Mouse (Mus musculus) spleen, adult 10 weeks (tissue): ENCODE data around the gene 4931429L15Rik. TPM values are rescaled to one million over a fixed set of nuclear protein-coding genes. Genes with fewer than 3 reads are reported as not detected.

Experiments used
- polyA plus RNA-seq: library from polyadenylated mRNA; stranded (reverse); fragments of 350-450 nt; fragmentation: Illumina TruSeq; extraction: RNeasy Lipid Tissue Mini Kit (QIAGEN cat#74804); gene quantifications from one replicate; pipeline ENCODE4 v1.2.3, GENCODE M21; 2015; ENCODE audit warnings: low replicate concordance; ENCODE audit not compliant: insufficient read depth

4931429L15Rik gene
- not detected for polyA plus RNA-seq

DNA sequence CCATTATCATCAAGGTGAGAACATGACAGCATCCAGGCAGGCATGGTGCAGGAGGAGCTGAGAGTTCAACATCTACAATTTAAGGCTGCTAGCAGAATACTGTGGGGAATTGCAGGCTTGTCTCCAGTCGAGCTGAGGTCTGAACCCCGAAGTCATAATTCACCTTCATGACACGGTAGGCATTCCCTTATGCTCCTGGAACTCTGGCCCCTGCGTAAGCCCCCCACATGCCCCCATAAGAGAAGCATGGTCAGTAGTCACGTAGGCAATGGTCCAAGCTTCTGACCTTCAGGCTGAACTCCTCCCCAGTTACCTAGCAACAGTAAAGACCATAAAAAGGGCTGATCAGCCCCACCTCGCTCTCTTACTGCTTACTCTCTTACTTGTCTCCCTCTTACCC, at the start of gene 4931429L15Rik:
4931429L15Rik (minus strand) TSS at position 101 of the 400 bp plus-strand sequence.

DNA sequence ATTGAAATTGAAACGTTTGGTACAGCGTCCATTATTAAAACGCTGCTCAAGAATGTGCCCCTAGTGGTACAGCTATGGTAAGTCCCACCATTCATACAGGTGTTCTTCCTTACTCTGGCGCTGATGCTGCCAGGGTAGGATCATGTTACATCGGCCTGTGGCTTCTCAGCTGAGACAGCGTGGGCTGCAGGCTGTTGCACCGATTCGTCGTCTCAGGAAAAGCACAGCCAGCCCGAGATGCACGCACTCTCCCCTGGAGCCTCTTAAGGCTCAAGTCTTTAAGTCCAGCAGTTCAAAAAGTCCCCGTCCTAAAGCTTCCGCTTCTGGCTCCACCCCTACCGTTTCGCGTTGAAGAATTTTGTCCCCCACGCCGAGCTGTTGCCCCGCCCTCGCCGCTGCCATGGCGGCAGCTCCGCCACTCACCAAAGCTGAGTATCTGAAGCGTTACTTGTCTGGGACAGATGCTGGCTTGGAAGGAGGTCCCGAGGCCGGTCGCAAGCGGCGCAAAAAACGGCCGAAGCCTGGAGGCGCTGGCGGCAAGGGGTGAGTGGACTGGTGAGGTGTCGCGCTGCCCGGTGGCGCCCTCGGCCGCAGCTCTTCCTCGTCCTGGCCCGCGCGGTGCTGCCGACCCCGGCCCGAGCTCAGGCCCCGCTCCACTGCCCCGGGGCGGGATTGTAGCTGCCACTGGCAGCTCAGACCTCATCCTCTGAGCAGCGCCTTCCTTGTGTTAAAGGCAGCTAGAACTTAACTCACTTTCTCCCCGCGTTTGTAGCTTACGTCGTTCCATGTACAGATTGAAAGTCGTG, 37.0 kb downstream of the 4931429L15Rik start, which contains the start of gene Bud13:
Bud13 (plus strand) TSS at position 378 of the 806 bp plus-strand sequence.

DNA sequence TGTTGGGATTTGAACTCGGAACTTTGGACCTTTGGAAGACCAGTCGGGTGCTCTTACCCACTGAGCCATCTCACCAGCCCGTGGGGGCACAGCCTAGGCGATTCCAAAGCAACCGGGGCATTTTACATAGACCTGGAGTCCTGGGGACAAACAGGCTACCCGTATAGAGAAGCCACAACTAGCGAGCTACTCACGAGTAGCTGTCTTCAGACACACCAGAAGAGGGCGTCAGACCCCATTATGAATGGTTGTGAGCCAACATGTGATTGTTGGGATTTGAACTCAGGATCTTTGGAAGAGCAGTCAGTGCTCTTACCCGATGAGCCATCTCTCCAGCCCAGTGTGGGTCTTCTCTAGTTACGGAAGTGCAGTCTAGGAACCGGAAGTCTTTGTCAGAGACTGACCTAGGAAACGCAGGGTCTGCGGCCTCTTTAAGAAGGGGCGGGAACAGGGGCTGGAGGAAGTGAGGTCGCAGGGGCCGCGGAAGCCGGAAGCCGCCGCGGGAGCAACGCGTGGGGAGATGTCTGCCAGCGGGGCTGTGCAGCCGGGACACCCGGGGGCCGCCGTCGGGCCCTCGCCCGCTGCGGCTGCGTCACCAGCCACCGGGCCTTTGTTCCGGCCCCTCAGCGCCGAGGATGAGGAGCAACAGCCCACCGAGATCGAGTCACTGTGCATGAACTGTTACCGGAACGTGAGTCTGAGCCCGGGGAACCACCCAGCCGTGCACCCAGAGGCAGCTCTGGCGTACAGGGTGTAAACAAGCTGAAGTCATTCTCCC, 46.9 kb downstream of the 4931429L15Rik start, which contains the start of gene Zpr1:
Zpr1 (plus strand) TSS at position 388 of the 778 bp plus-strand sequence.

DNA sequence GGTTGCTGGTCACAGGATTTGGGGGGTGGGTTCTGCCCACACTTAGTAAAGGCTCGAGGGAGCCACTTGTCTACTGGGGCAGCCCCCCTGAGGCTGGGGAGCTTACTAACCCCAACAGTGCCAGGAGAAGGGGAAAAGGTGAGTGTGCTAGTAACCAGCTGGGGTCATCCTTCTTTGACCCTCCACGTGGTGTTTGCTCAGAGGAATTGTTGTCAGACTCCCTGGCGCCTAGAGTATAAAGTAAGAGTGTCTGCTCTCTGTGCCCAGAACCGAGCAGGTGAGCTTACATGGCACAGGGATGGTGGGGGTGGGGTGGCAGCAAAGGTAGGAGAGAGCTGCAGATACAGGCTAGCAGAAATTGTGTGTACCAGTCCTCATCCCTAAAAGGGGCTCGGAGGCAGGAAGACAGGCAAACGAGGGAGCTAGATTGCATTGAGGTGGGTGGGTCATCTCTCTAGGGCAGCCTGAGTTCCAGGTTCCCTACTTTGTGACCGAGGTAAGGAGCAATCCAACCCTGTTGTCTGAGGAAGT, 51.4 kb downstream of the 4931429L15Rik start, which contains the start of gene Apoa5:
Apoa5 (plus strand) TSS at position 291 of the 531 bp plus-strand sequence.

Other genes starting within 250 kb of the 4931429L15Rik start
- gene Apoa1, start 91.4 kb downstream of the 4931429L15Rik start, polyA plus RNA-seq = not detected
- gene Apoc3, start 84.3 kb downstream of the 4931429L15Rik start, polyA plus RNA-seq = not detected
- gene Apoa4, start 79.3 kb downstream of the 4931429L15Rik start, polyA plus RNA-seq = 0.29 TPM
- gene Apoa5, start 51.4 kb downstream of the 4931429L15Rik start, polyA plus RNA-seq = not detected
- 66.0 TPM for gene Zpr1, start 46.9 kb downstream of the 4931429L15Rik start, polyA plus RNA-seq
- 14.8 TPM for gene Bud13, start 37.0 kb downstream of the 4931429L15Rik start, polyA plus RNA-seq